Mouse (Mus musculus) liver, postnatal 0 days (tissue): ENCODE measurements around the gene Wdr18.

ENCODE experiments used
- CTCF ChIP-seq: sonication (generic); IDR thresholded peaks from 2 replicates; pipeline ENCODE4 v1.5.1; 2016; ENCODE audit warnings: antibody characterized with exemption, low read depth
- EP300 ChIP-seq: IDR thresholded peaks from 2 replicates; pipeline ENCODE4 v1.6.1; 2016; ENCODE audit warnings: antibody characterized with exemption, low read depth, mild to moderate bottlenecking

- TF ChIP-seq CTCF (no peak), EP300 (no peak)
These were observed 23.3 kb downstream of the Wdr18 start for GRCm38 (mm10) chr10:79983205-79983604.
